Mouse (Mus musculus) small intestine, adult 10 weeks (tissue): ENCODE results near the gene Plekha4. TPM values are rescaled to one million over a fixed set of nuclear protein-coding genes. Genes with fewer than 3 reads are reported as not detected.

Source experiments
- polyA plus RNA-seq: library from polyadenylated mRNA; stranded (reverse); fragments of 350-450 nt; fragmentation: Illumina TruSeq; extraction: RNeasy Lipid Tissue Mini Kit (QIAGEN cat#74804); gene quantifications from one replicate; pipeline ENCODE4 v1.2.3, GENCODE M21; 2014; ENCODE audit warnings: low replicate concordance

Gene Plekha4
- not detected for polyA plus RNA-seq

GRCm38 (mm10) chr7:45525809-45526473 is at the start of gene Plekha4, which contains the start of gene Ppp1r15a:
Plekha4 (plus strand) TSS chr7:45526330.
Ppp1r15a (minus strand) TSS chr7:45526268.

GRCm38 (mm10) chr7:45481374-45481927 is 44.7 kb upstream of the Plekha4 start, which contains the start of gene Tulp2:
Tulp2 (plus strand) TSS chr7:45481877.

GRCm38 (mm10) chr7:45486761-45487415 is 39.2 kb upstream of the Plekha4 start, which contains the start of gene Gm45808:
Gm45808 (minus strand) TSS chr7:45486811.

GRCm38 (mm10) chr7:45488293-45489204 is 37.6 kb upstream of the Plekha4 start, which contains the start of gene Dhdh:
Dhdh (minus strand) TSS chr7:45488805.

GRCm38 (mm10) chr7:45509912-45510787 is 16.0 kb upstream of the Plekha4 start, which contains the start of gene Nucb1:
Nucb1 (minus strand) TSS chr7:45510406.

GRCm38 (mm10) chr7:45554744-45555143 is 28.6 kb downstream of the Plekha4 start, which contains the start of gene Hsd17b14:
Hsd17b14 (plus strand) TSS chr7:45554893.

GRCm38 (mm10) chr7:45570103-45570741 is 44.1 kb downstream of the Plekha4 start, which contains the start of gene Bcat2:
Bcat2 (plus strand) TSS chr7:45570153.

Other genes with a start within 250 kb of the Plekha4 start
- gene Slc6a21, start 248.8 kb upstream of the Plekha4 start, polyA plus RNA-seq, result not detected
- gene Trpm4, start 192.6 kb upstream of the Plekha4 start, polyA plus RNA-seq, result 3.0 TPM
- not detected for gene Hrc, start 191.0 kb upstream of the Plekha4 start, polyA plus RNA-seq
- gene Ppfia3, start 159.3 kb upstream of the Plekha4 start, polyA plus RNA-seq, result not detected
- not detected for gene Lin7b, start 155.7 kb upstream of the Plekha4 start, polyA plus RNA-seq
- gene Snrnp70, start 130.6 kb upstream of the Plekha4 start, polyA plus RNA-seq, result 55.6 TPM
- not detected for gene Kcna7, start 120.7 kb upstream of the Plekha4 start, polyA plus RNA-seq
- gene Ntf5, start 112.6 kb upstream of the Plekha4 start, polyA plus RNA-seq, result not detected
- gene Lhb, start 105.5 kb upstream of the Plekha4 start, polyA plus RNA-seq, result not detected
- gene Gys1, start 91.5 kb upstream of the Plekha4 start, polyA plus RNA-seq, result 1.0 TPM
- gene Ruvbl2, start 88.2 kb upstream of the Plekha4 start, polyA plus RNA-seq, result not detected
- 6.2 TPM for gene Ftl1, start 66.4 kb upstream of the Plekha4 start, polyA plus RNA-seq
- 1.2 TPM for gene Bax, start 59.4 kb upstream of the Plekha4 start, polyA plus RNA-seq
- not detected for gene Tulp2, start 44.5 kb upstream of the Plekha4 start, polyA plus RNA-seq
- gene Gm45808, start 39.5 kb upstream of the Plekha4 start, polyA plus RNA-seq, result not detected
- 1.6 TPM for gene Dhdh, start 37.5 kb upstream of the Plekha4 start, polyA plus RNA-seq
- gene Nucb1, start 15.9 kb upstream of the Plekha4 start, polyA plus RNA-seq, result 48.1 TPM
- 0.59 TPM for gene Ppp1r15a, start 62 bp upstream of the Plekha4 start, polyA plus RNA-seq
- not detected for gene Hsd17b14, start 28.6 kb downstream of the Plekha4 start, polyA plus RNA-seq
- 0.93 TPM for gene Bcat2, start 43.8 kb downstream of the Plekha4 start, polyA plus RNA-seq
- not detected for gene Fgf21, start 89.2 kb downstream of the Plekha4 start, polyA plus RNA-seq
- not detected for gene Fut1, start 91.0 kb downstream of the Plekha4 start, polyA plus RNA-seq
- gene Izumo1, start 95.5 kb downstream of the Plekha4 start, polyA plus RNA-seq, result not detected
- gene Rasip1, start 101.2 kb downstream of the Plekha4 start, polyA plus RNA-seq, result not detected
- not detected for gene Mamstr, start 113.6 kb downstream of the Plekha4 start, polyA plus RNA-seq
- 0.22 TPM for gene Fut2, start 140.1 kb downstream of the Plekha4 start, polyA plus RNA-seq
- gene Ntn5, start 157.7 kb downstream of the Plekha4 start, polyA plus RNA-seq, result not detected
- not detected for gene Sec1, start 168.1 kb downstream of the Plekha4 start, polyA plus RNA-seq
- not detected for gene Car11, start 173.5 kb downstream of the Plekha4 start, polyA plus RNA-seq
- gene Dbp, start 178.8 kb downstream of the Plekha4 start, polyA plus RNA-seq, result 3.8 TPM
- gene Rpl18, start 189.1 kb downstream of the Plekha4 start, polyA plus RNA-seq, result 1.6 TPM
- 1.3 TPM for gene Sphk2, start 191.7 kb downstream of the Plekha4 start, polyA plus RNA-seq
- gene Fam83e, start 194.9 kb downstream of the Plekha4 start, polyA plus RNA-seq, result 3.8 TPM
- gene Spaca4, start 199.5 kb downstream of the Plekha4 start, polyA plus RNA-seq, result not detected